Mouse (Mus musculus) liver, embryonic 13.5 days (tissue): Measurements from ENCODE around the gene Slc4a1. TPM values are rescaled to one million over a fixed set of nuclear protein-coding genes. Genes with fewer than 3 reads are reported as not detected.

Experiments
- ATAC-seq: fragments of 200-750 bp; cut with Nextera tagmentation; 2 replicates; pipeline ENCODE4 v1.8.0; 2017; ENCODE audit warnings: low read depth, mild to moderate bottlenecking, moderate number of reproducible peaks, moderate library complexity
- DNase-seq: peaks from one replicate; pipeline ENCODE4 v3.0.0; 2022
- H3K27ac ChIP-seq: fragments of 300-500 bp; sonication (generic); 2 replicates; pipeline ENCODE4 v1.5.1; 2015; ENCODE audit warnings: moderate library complexity, mild to moderate bottlenecking, inconsistent platforms
- H3K27me3 ChIP-seq: fragments of 300-500 bp; sonication (generic); 2 replicates; pipeline ENCODE4 v1.6.1; 2015; ENCODE audit warnings: mild to moderate bottlenecking, inconsistent platforms
- H3K36me3 ChIP-seq: fragments of 300-500 bp; sonication (generic); 2 replicates; pipeline ENCODE4 v1.6.1; 2015; ENCODE audit warnings: mild to moderate bottlenecking, inconsistent platforms
- H3K4me1 ChIP-seq: fragments of 300-500 bp; sonication (generic); replicated peaks from 2 replicates; pipeline ENCODE4 v1.6.1; 2015; ENCODE audit warnings: inconsistent platforms
- H3K4me2 ChIP-seq: fragments of 300-500 bp; sonication (generic); 2 replicates; pipeline ENCODE4 v1.6.1; 2015; ENCODE audit warnings: inconsistent platforms, mild to moderate bottlenecking, moderate library complexity
- H3K4me3 ChIP-seq: fragments of 300-500 bp; sonication (generic); replicated peaks from 2 replicates; pipeline ENCODE4 v1.5.1; 2015; ENCODE audit warnings: mild to moderate bottlenecking, inconsistent platforms
- H3K9ac ChIP-seq: fragments of 300-500 bp; sonication (generic); 2 replicates; pipeline ENCODE4 v1.6.1; 2015; ENCODE audit warnings: mild to moderate bottlenecking, inconsistent platforms
- H3K9me3 ChIP-seq: fragments of 300-500 bp; sonication (generic); replicated peaks from 2 replicates; pipeline ENCODE4 v1.6.1; 2016; ENCODE audit warnings: inconsistent platforms
- WGBS: fragments of 180-500 bp; shearing (Covaris S2); methylation state at CpG from one replicate; pipeline ENCODE4 v1.1.7; 2015; ENCODE audit not compliant: insufficient replicate concordance; 5-methylcytosine and 5-hydroxymethylcytosine counted together
- polyA plus RNA-seq: library from polyadenylated mRNA; unstranded; fragments of >200 nt; fragmentation: Nextera tagmentation; extraction: Ambion mirVana; gene quantifications from 2 replicates; pipeline ENCODE4 v1.2.1, GENCODE M21; 2015

The Slc4a1 gene
- polyA plus RNA-seq, 1 experiment from 2014 or later: 734 TPM

- ATAC-seq (peak; percentile 24; the same call in 1 of the 2 replicates), DNase-seq (peak; percentile 83)
- Histone ChIP-seq H3K36me3 (peaks cover 8% of the 10 kb centered on the region), H3K9me3 (no peaks in the 10 kb centered on the region), H3K4me1 (peaks cover 31% of the 10 kb centered on the region), H3K27me3 (peaks cover 29% of the 10 kb centered on the region), H3K4me2 (peak overlapping the region; percentile 99), H3K4me3 (peak overlapping the region; percentile 99), H3K9ac (peak overlapping the region; percentile 100), H3K27ac (peak overlapping the region; percentile 99)
- 1% methylated on average over 38 of the region's 38 CpGs for WGBS
These were observed 45.9 kb downstream of the Slc4a1 start for GRCm38 (mm10) chr11:102319941-102320685.

GRCm38 (mm10) chr11:102319410-102319792 is 46.6 kb downstream of the Slc4a1 start, which contains the start of gene Ubtf:
Gene Ubtf, minus strand, starts transcription at chr11:102319742.
- peak within 1 kb of the TSS; percentile 99 for H3K4me2 ChIP-seq
- 0% methylated on average over 25 of the region's 25 CpGs for WGBS

GRCm38 (mm10) chr11:102318576-102319409 is 47.2 kb downstream of the Slc4a1 start:
- peaks cover 44% of the 10 kb centered on the region for H3K4me1 ChIP-seq
- peaks cover 21% of the 10 kb centered on the region for H3K36me3 ChIP-seq
- DNase-seq (peak; percentile 63), ATAC-seq (peak; percentile 55)
- under 1% methylated on average over 79 of the region's 84 CpGs for WGBS
- peak overlapping the region; percentile 100 for H3K9ac ChIP-seq
- peak overlapping the region; percentile 99 for H3K27ac ChIP-seq
- no peaks in the 10 kb centered on the region for H3K9me3 ChIP-seq
- peak overlapping the region; percentile 99 for H3K4me3 ChIP-seq
- H3K4me2 ChIP-seq: peak overlapping the region; percentile 99
- peaks cover 21% of the 10 kb centered on the region for H3K27me3 ChIP-seq

More at GRCm38 (mm10) chr11:102319410-102319792, 46.6 kb downstream of the Slc4a1 start, which contains the start of gene Ubtf:
- H3K27me3 ChIP-seq: peaks cover 24% of the 10 kb centered on the region
- no peaks in the 10 kb centered on the region for H3K9me3 ChIP-seq
- H3K4me3 ChIP-seq: peak within 1 kb of the TSS; percentile 99
- H3K4me1 ChIP-seq: peaks cover 38% of the 10 kb centered on the region
- H3K9ac ChIP-seq: peak within 1 kb of the TSS; percentile 100
- H3K27ac ChIP-seq: peak within 1 kb of the TSS; percentile 99
- peak; percentile 50 for ATAC-seq
- peaks cover 15% of the 10 kb centered on the region for H3K36me3 ChIP-seq
- DNase-seq: peak; percentile 73

GRCm38 (mm10) chr11:102317901-102318575 is 48.0 kb downstream of the Slc4a1 start:
- H3K4me2 ChIP-seq: peak overlapping the region; percentile 99
- peaks cover 15% of the 10 kb centered on the region for H3K27me3 ChIP-seq
- peak overlapping the region; percentile 99 for H3K27ac ChIP-seq
- WGBS: 1% methylated on average over 47 of the region's 77 CpGs
- ATAC-seq: peak; percentile 47
- peak; percentile 61 for DNase-seq
- H3K4me1 ChIP-seq: peaks cover 51% of the 10 kb centered on the region
- H3K36me3 ChIP-seq: peaks cover 29% of the 10 kb centered on the region
- no peaks in the 10 kb centered on the region for H3K9me3 ChIP-seq
- peak overlapping the region; percentile 100 for H3K9ac ChIP-seq
- peak overlapping the region; percentile 99 for H3K4me3 ChIP-seq

- Histone ChIP-seq H3K36me3 (peaks cover 35% of the 10 kb centered on the region), H3K4me1 (peaks cover 57% of the 10 kb centered on the region)
- peak; percentile 55 for DNase-seq
These were observed 48.6 kb downstream of the Slc4a1 start for GRCm38 (mm10) chr11:102317298-102317900.

GRCm38 (mm10) chr11:102316572-102317297 is 49.3 kb downstream of the Slc4a1 start:
- Histone ChIP-seq H3K27ac (peak overlapping the region; percentile 99), H3K4me1 (peaks cover 64% of the 10 kb centered on the region), H3K27me3 (peaks cover 6% of the 10 kb centered on the region; the same call in 1 of the 2 replicates), H3K4me3 (peak overlapping the region; percentile 99), H3K9me3 (no peaks in the 10 kb centered on the region), H3K36me3 (peaks cover 42% of the 10 kb centered on the region), H3K4me2 (peak overlapping the region; percentile 99), H3K9ac (peak overlapping the region; percentile 100)
- WGBS: under 1% methylated on average over 56 of the region's 80 CpGs
- DNase-seq (peak; percentile 91), ATAC-seq (peak; percentile 57)

More at GRCm38 (mm10) chr11:102317298-102317900, 48.6 kb downstream of the Slc4a1 start:
- H3K27ac ChIP-seq: peak overlapping the region; percentile 99
- H3K27me3 ChIP-seq: peaks cover 11% of the 10 kb centered on the region; the same call in 1 of the 2 replicates
- peak overlapping the region; percentile 100 for H3K9ac ChIP-seq
- peak overlapping the region; percentile 99 for H3K4me2 ChIP-seq
- under 1% methylated on average over 70 of the region's 87 CpGs for WGBS
- H3K9me3 ChIP-seq: no peaks in the 10 kb centered on the region
- ATAC-seq: peak; percentile 15
- peak overlapping the region; percentile 99 for H3K4me3 ChIP-seq

GRCm38 (mm10) chr11:102315690-102316571 is 50.1 kb downstream of the Slc4a1 start:
- peak overlapping the region; percentile 99 for H3K4me2 ChIP-seq
- H3K4me1 ChIP-seq: peaks cover 70% of the 10 kb centered on the region
- no peak for DNase-seq
- H3K36me3 ChIP-seq: peaks cover 50% of the 10 kb centered on the region
- H3K9me3 ChIP-seq: no peaks in the 10 kb centered on the region
- WGBS: 10% methylated on average over 14 of the region's 14 CpGs
- peak overlapping the region; percentile 100 for H3K9ac ChIP-seq
- no peak for ATAC-seq
- H3K27ac ChIP-seq: peak overlapping the region; percentile 88
- H3K27me3 ChIP-seq: no peaks in the 10 kb centered on the region
- peak overlapping the region; percentile 99 for H3K4me3 ChIP-seq

- H3K4me1 ChIP-seq: peaks cover 71% of the 10 kb centered on the region
- H3K36me3 ChIP-seq: peaks cover 66% of the 10 kb centered on the region
- 74% methylated on average over 12 of the region's 12 CpGs for WGBS
- no peaks in the 10 kb centered on the region for H3K27me3 ChIP-seq
- H3K9me3 ChIP-seq: no peaks in the 10 kb centered on the region
- DNase-seq (no peak), ATAC-seq (no peak)
- 0 out of 2 replicates have a peak overlapping the region, but pooled peaks have one; percentile 10 for H3K4me2 ChIP-seq
- no peak overlapping the region for H3K4me3 ChIP-seq
- H3K27ac ChIP-seq: no peak overlapping the region; the same call in 1 of the 2 replicates
- peak overlapping the region; percentile 100 for H3K9ac ChIP-seq
These were observed 51.7 kb downstream of the Slc4a1 start for GRCm38 (mm10) chr11:102314321-102314720.

- peak overlapping the region; percentile 84; the same call in 1 of the 2 replicates for H3K27ac ChIP-seq
- H3K4me2 ChIP-seq: no peak overlapping the region
- H3K4me3 ChIP-seq: no peak overlapping the region
- H3K9ac ChIP-seq: peak overlapping the region; percentile 33; the same call in 1 of the 2 replicates
- no peaks in the 10 kb centered on the region for H3K27me3 ChIP-seq
- ATAC-seq (no peak), DNase-seq (no peak)
- peaks cover 88% of the 10 kb centered on the region for H3K4me1 ChIP-seq
- peaks cover 80% of the 10 kb centered on the region for H3K36me3 ChIP-seq
- H3K9me3 ChIP-seq: no peaks in the 10 kb centered on the region
- 86% methylated on average over 6 of the region's 6 CpGs for WGBS
These were observed 53.4 kb downstream of the Slc4a1 start for GRCm38 (mm10) chr11:102312586-102312985.
